ENCODE assay signal across 9 mouse cellular contexts in the genomic region with DNA sequence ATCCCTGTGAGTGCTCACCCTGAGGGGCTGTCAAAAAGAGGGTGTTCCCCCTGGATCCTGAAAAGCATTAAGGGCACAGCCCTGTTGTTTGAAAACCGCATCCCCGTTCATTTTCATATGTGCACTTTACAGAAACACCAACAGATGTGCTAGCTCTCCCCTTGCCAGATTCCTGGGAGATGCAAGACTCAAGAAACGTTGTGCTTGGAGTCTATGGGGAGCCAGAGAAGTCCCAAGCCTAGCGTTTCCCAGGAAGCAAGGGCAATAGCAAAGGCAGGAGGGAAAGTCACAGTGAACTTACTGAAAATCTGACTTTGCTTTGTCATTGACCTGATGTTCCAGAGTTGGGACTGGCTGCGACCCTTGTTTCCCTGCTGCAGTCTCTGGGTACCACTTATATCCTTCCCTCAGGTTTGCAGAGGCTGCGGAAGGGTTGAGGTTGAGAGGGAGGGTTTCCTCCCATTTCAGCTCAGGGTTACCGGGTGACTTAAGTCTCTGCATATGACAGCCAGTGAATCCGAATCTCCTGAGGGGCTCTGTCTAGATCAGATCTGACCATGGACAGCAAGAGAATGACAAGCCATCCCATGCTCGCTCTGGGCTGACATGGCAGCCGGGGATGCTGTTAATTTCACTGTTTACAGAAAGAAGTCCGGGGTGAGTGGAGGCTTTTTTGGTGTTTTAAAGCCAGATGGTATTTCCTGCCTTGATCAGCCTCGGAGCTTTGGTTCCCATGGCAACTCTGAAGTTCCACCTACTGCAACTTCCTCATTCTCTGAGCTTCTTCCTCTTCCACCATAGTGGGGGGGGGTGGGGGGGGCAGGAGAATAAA. TPM values are rescaled to one million over a fixed set of nuclear protein-coding genes. Genes with fewer than 3 reads are reported as not detected.
A peak's percentile ranks its signal among the peaks of the same experiment; 100 is the strongest.
DNase-seq lines count a peak whose midpoint lies in the region; ATAC-seq and TF ChIP-seq lines count a peak whose summit lies in the region.
"Had no signal": no experiment of that assay in that cellular context is flagged by ENCODE, and none has a peak within 500 bp of the region (broad histone marks: within the 10 kb centered on the region; RNA-seq: fewer than 3 reads in every experiment).

No protein-coding gene starts in this region.

- TF ChIP-seq CTCF in olfactory bulb, adult 2 months (IDR thresholded peaks at IDR 0.05; ENCODE audit: insufficient read depth, low read depth, low read length) = no peak

- no peak overlapping the region for H3K27ac ChIP-seq in embryonic facial prominence, embryonic 11.5 days (replicated peaks; ENCODE audit: low read depth, low read length)
- H3K27ac ChIP-seq in intestine, embryonic 14.5 days (ENCODE audit: low read depth) = no peak overlapping the region
- peak overlapping the region; percentile 30; the same call in 1 of the 2 replicates for H3K27ac ChIP-seq in olfactory bulb, adult 2 months (ENCODE audit: insufficient read depth, low read depth, low read length)
- H3K27ac ChIP-seq: lung, embryonic 15.5 days had no signal

- H3K4me1 ChIP-seq in embryonic facial prominence, embryonic 11.5 days (ENCODE audit: control insufficient read depth, insufficient read depth, low read length) = no peaks in the 10 kb centered on the region; the same call in 1 of the 2 replicates
- peaks cover 11% of the 10 kb centered on the region; the same call in 1 of the 2 replicates for H3K4me1 ChIP-seq in intestine, embryonic 14.5 days (replicated peaks; ENCODE audit: control insufficient read depth, insufficient read depth, low read length)
- H3K4me1 ChIP-seq in olfactory bulb, adult 2 months (ENCODE audit: control insufficient read depth, insufficient read depth, low read length) = peaks cover 16% of the 10 kb centered on the region

- DNase-seq in kidney, adult 11 months = peak; percentile 17
- no peak for DNase-seq in kidney, adult 18-20 months
- DNase-seq in embryonic facial prominence, embryonic 11.5 days (ENCODE audit: low spot score) = peak; percentile 45
- DNase-seq in intestine, embryonic 14.5 days (ENCODE audit: low spot score) = no peak
- peak; percentile 32 for DNase-seq in liver
- DNase-seq in MN1 (ENCODE audit: low spot score) = no peak
- no peak for DNase-seq in gastrocnemius, postnatal 10 days

- no peak overlapping the region for H3K4me2 ChIP-seq in embryonic facial prominence, embryonic 11.5 days (ENCODE audit: low read depth, low read length)
- H3K4me2 ChIP-seq in intestine, embryonic 14.5 days (ENCODE audit: low read length) = peak overlapping the region; percentile 21; the same call in 1 of the 2 replicates
- H3K4me2 ChIP-seq: lung, embryonic 15.5 days had no signal

- H3K36me3 ChIP-seq in embryonic facial prominence, embryonic 11.5 days (replicated peaks; ENCODE audit: control insufficient read depth, insufficient read depth, low read depth, low read length) = no peaks in the 10 kb centered on the region
- no peaks in the 10 kb centered on the region for H3K36me3 ChIP-seq in intestine, embryonic 14.5 days (ENCODE audit: control insufficient read depth, insufficient read depth, low read length)
- H3K36me3 ChIP-seq: lung, embryonic 15.5 days had no signal

- no peak for ATAC-seq in embryonic facial prominence, embryonic 11.5 days (replicated peaks; ENCODE audit: insufficient number of reproducible peaks, low FRiP score, low TSS enrichment, low read depth)
- ATAC-seq in intestine, embryonic 14.5 days (replicated peaks; ENCODE audit: low FRiP score, low TSS enrichment, low read depth) = no peak

- H3K27me3 ChIP-seq in embryonic facial prominence, embryonic 11.5 days (ENCODE audit: control insufficient read depth, insufficient read depth, low read length) = no peaks in the 10 kb centered on the region
- no peaks in the 10 kb centered on the region for H3K27me3 ChIP-seq in intestine, embryonic 14.5 days (replicated peaks; ENCODE audit: control insufficient read depth, insufficient read depth, low read length)

- H3K9ac ChIP-seq in embryonic facial prominence, embryonic 11.5 days (replicated peaks; ENCODE audit: low read length) = no peak overlapping the region
- H3K9ac ChIP-seq in intestine, embryonic 14.5 days (ENCODE audit: low read length) = no peak overlapping the region
- H3K9ac ChIP-seq: lung, embryonic 15.5 days had no signal

- H3K9me3 ChIP-seq in embryonic facial prominence, embryonic 11.5 days (replicated peaks; ENCODE audit: control insufficient read depth, low read length) = no peaks in the 10 kb centered on the region
- H3K9me3 ChIP-seq in intestine, embryonic 14.5 days (ENCODE audit: control insufficient read depth, low read length) = no peaks in the 10 kb centered on the region
- H3K9me3 ChIP-seq: lung, embryonic 15.5 days had no signal

- no peak overlapping the region for H3K4me3 ChIP-seq in embryonic facial prominence, embryonic 11.5 days (ENCODE audit: low read depth, low read length)
- H3K4me3 ChIP-seq in intestine, embryonic 14.5 days (ENCODE audit: low read depth, low read length) = no peak overlapping the region
- H3K4me3 ChIP-seq in olfactory bulb, adult 2 months (ENCODE audit: insufficient read depth, low read depth, low read length) = peak overlapping the region; percentile 10; the same call in 1 of the 2 replicates
- H3K4me3 ChIP-seq: lung, embryonic 15.5 days had no signal

- 46% methylated on average over 12 of the region's 12 CpGs for WGBS in embryonic facial prominence, embryonic 11.5 days
- 36% methylated on average over 12 of the region's 12 CpGs for WGBS in intestine, embryonic 14.5 days
- 18% methylated on average over 12 of the region's 12 CpGs for WGBS in olfactory bulb, adult 2 months

- TF ChIP-seq POLR2A in olfactory bulb, adult 2 months (IDR thresholded peaks at IDR 0.05; ENCODE audit: insufficient read depth, low read depth, low read length) = no peak

RNA-seq across cellular contexts. Expression of a gene that starts 18.9 kb away (rescaled TPM):
- 0.25 and 0.28 TPM in 2 replicates for polyA plus RNA-seq in embryonic facial prominence, embryonic 11.5 days (2014; fragmentation: Nextera tagmentation; extraction: Ambion mirVana)
- polyA plus RNA-seq in intestine, embryonic 14.5 days (2014; fragmentation: Nextera tagmentation; extraction: Ambion mirVana) = 0.16 and 0.31 TPM in 2 replicates
- not detected in 2 replicates for polyA plus RNA-seq in olfactory bulb, adult 2 months (2012; ENCODE audit: insufficient read depth, insufficient read length, low replicate concordance, missing spikeins)
- total RNA-seq in gastrocnemius, postnatal 10 days (2021) = under 1 TPM; 0.47 to 0.54 TPM

RNA-seq across cellular contexts. Expression of a gene that starts 46.6 kb away (rescaled TPM):
- polyA plus RNA-seq in embryonic facial prominence, embryonic 11.5 days (2014; fragmentation: Nextera tagmentation; extraction: Ambion mirVana) = 2.9 and 4.1 TPM in 2 replicates
- 4.2 TPM in 2 replicates for polyA plus RNA-seq in intestine, embryonic 14.5 days (2014; fragmentation: Nextera tagmentation; extraction: Ambion mirVana)
- polyA plus RNA-seq in olfactory bulb, adult 2 months (2012; ENCODE audit: insufficient read depth, insufficient read length, low replicate concordance, missing spikeins) = not detected in 2 replicates
- 1 to 10 TPM; 4.7 to 7.1 TPM for total RNA-seq in gastrocnemius, postnatal 10 days (2021)

Comparison
In these comparisons a context has a peak if more than half of its experiments do, and no peak if none do; other contexts are left out.
1. DNase-seq: peak in kidney, adult 11 months (single experiment), embryonic facial prominence, embryonic 11.5 days (single experiment) and liver (single experiment); none in kidney, adult 18-20 months (single experiment), intestine, embryonic 14.5 days (single experiment), MN1 (single experiment) and gastrocnemius, postnatal 10 days (single experiment).
2. RNA of a gene that starts 18.9 kb away (polyA plus RNA-seq): not detected in olfactory bulb, adult 2 months; 0.25 to 0.28 TPM in embryonic facial prominence, embryonic 11.5 days and 0.16 to 0.31 TPM in intestine, embryonic 14.5 days; every median in the first group is over 10 times any median in the second.